Mouse (Mus musculus) forebrain, postnatal 0 days (tissue): Measurements from ENCODE around the gene Ralgapb. TPM values are rescaled to one million over a fixed set of nuclear protein-coding genes. Genes with fewer than 3 reads are reported as not detected.

Source experiments
- ATAC-seq: fragments of 200-750 bp; cut with Nextera tagmentation; 2 replicates; pipeline ENCODE4 v1.8.0; 2017; ENCODE audit warnings: mild to moderate bottlenecking, moderate library complexity
- DNase-seq: peaks from one replicate; pipeline ENCODE4 v3.0.0-alpha.2; 2015
- H3K27ac ChIP-seq: fragments of 300-500 bp; sonication (generic); 2 replicates; pipeline ENCODE4 v1.5.1; 2014; ENCODE audit warnings: low read depth, mild to moderate bottlenecking, antibody characterized with exemption, low read length, moderate library complexity, mixed read lengths
- H3K27me3 ChIP-seq: fragments of 300-500 bp; sonication (generic); 2 replicates; pipeline ENCODE4 v1.6.1; 2014; ENCODE audit warnings: mild to moderate bottlenecking, low read length, mixed read lengths; ENCODE audit not compliant: insufficient read depth
- H3K36me3 ChIP-seq: fragments of 300-500 bp; sonication (generic); 2 replicates; pipeline ENCODE4 v1.6.1; 2014; ENCODE audit warnings: mild to moderate bottlenecking, moderate library complexity; ENCODE audit not compliant: insufficient read depth
- H3K4me1 ChIP-seq: fragments of 300-500 bp; sonication (generic); 2 replicates; pipeline ENCODE4 v1.6.1; 2014; ENCODE audit warnings: antibody characterized with exemption; ENCODE audit not compliant: insufficient read depth
- H3K4me2 ChIP-seq: fragments of 300-500 bp; sonication (generic); 2 replicates; pipeline ENCODE4 v1.6.1; 2014; ENCODE audit warnings: low read depth, mild to moderate bottlenecking, moderate library complexity
- H3K4me3 ChIP-seq: fragments of 300-500 bp; sonication (generic); 2 replicates; pipeline ENCODE4 v1.5.1; 2014; ENCODE audit warnings: low read depth, low read length, mixed read lengths
- H3K9ac ChIP-seq: fragments of 300-500 bp; sonication (generic); 2 replicates; pipeline ENCODE4 v1.6.1; 2014; ENCODE audit warnings: mild to moderate bottlenecking
- H3K9me3 ChIP-seq: fragments of 300-500 bp; sonication (generic); 2 replicates; pipeline ENCODE4 v1.6.1; 2016; ENCODE audit warnings: low read length
- CTCF ChIP-seq: sonication (generic); IDR thresholded peaks from 2 replicates; pipeline ENCODE4 v1.5.1; 2016; ENCODE audit warnings: antibody characterized with exemption, control low read depth, low read depth
- WGBS: fragments of 180-500 bp; shearing (Covaris S2); extraction: QIAGEN DNeasy Blood & Tissue Kit; methylation state at CpG from one replicate; pipeline ENCODE4 v1.1.7; 2014; 5-methylcytosine and 5-hydroxymethylcytosine counted together
- polyA plus RNA-seq: library from polyadenylated mRNA; unstranded; fragments of >200 nt; fragmentation: Nextera tagmentation; extraction: Ambion mirVana; gene quantifications from 2 replicates; pipeline ENCODE4 v1.2.1, GENCODE M21; 2015
- total RNA-seq: library from RNA; depleted of rRNA; stranded (reverse); fragments of >200 nt; gene quantifications from 2 replicates; pipeline ENCODE4 v1.2.3, GENCODE M21; 2014

The Ralgapb gene
- total and polyA plus RNA-seq, 2 experiments from 2014 or later: 16.6 to 55.5 TPM

DNA sequence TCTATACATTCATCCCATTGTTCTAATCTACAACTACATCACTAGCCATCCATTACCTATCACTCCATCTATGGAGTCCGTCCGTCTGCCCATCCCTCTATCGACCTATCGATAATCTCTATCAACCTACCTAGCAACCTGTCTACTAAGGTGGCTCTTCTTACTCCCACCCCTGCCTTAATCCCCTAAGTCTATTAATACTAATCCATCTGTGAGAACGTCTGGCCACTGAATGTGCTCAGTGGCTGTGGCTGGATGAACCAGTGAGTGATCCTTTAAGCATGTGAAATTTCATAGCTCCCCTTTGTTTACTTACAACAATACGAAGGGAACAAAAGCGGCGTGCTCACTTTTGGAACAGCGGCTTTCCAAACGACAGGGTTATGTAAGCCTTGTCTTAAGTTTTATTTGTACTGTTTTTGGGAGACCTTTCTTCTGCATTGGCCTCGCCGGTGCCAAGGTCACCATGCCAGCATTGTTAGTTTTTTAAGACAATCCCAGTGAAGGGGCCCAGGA, 104.2 kb downstream of the Ralgapb start:
- Histone ChIP-seq H3K4me1 (no peaks in the 10 kb centered on the region), H3K36me3 (no peaks in the 10 kb centered on the region), H3K9me3 (no peaks in the 10 kb centered on the region), H3K27ac (no peak overlapping the region), H3K4me3 (no peak overlapping the region), H3K9ac (no peak overlapping the region), H3K4me2 (no peak overlapping the region), H3K27me3 (no peaks in the 10 kb centered on the region)
- no peak for DNase-seq
- no peak for ATAC-seq
- WGBS: 71% methylated on average over 12 of the region's 12 CpGs
- no peak for TF ChIP-seq CTCF

- Histone ChIP-seq H3K27me3 (no peaks in the 10 kb centered on the region), H3K4me2 (no peak overlapping the region), H3K4me3 (no peak overlapping the region), H3K36me3 (no peaks in the 10 kb centered on the region), H3K9me3 (no peaks in the 10 kb centered on the region), H3K4me1 (no peaks in the 10 kb centered on the region), H3K27ac (no peak overlapping the region), H3K9ac (no peak overlapping the region)
- peak; percentile 40 for ATAC-seq
- 57% methylated on average over 6 of the region's 6 CpGs for WGBS
- TF ChIP-seq CTCF: no peak
- no peak for DNase-seq
Observed at GRCm38 (mm10) chr2:158518583-158518982, 108.9 kb downstream of the Ralgapb start.

- Histone ChIP-seq H3K9me3 (no peaks in the 10 kb centered on the region), H3K4me3 (no peak overlapping the region), H3K4me1 (no peaks in the 10 kb centered on the region), H3K27me3 (no peaks in the 10 kb centered on the region), H3K36me3 (no peaks in the 10 kb centered on the region), H3K27ac (no peak overlapping the region), H3K9ac (no peak overlapping the region), H3K4me2 (no peak overlapping the region)
- no peak for TF ChIP-seq CTCF
- DNase-seq (no peak), ATAC-seq (no peak)
- 80% methylated on average over 11 of the region's 11 CpGs for WGBS
Observed at GRCm38 (mm10) chr2:158519071-158519470, 109.4 kb downstream of the Ralgapb start.

DNA sequence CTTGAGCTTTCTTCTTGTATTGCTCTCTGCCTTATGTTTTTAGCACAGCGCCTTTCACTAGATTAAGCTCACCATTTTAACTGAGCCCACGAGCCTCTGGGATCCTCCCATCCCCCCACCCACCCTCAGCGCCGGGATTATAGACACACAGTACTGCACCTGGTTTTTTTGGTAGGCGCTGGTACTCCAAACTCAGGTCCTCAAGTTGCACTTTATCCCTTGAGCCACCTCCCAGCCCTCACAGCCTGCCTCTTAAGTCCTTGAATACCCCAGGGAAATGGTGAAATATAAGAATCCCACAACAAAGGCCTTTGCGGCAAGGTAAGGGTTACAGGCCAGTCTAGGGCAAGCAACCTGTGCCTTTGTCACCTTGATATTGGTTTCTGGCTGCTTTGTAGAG, 110.2 kb downstream of the Ralgapb start:
- WGBS: 78% methylated on average over 6 of the region's 6 CpGs
- no peak overlapping the region for H3K4me2 ChIP-seq
- no peak for ATAC-seq
- H3K4me3 ChIP-seq: no peak overlapping the region
- H3K9me3 ChIP-seq: no peaks in the 10 kb centered on the region
- H3K9ac ChIP-seq: no peak overlapping the region
- no peaks in the 10 kb centered on the region for H3K27me3 ChIP-seq
- H3K36me3 ChIP-seq: no peaks in the 10 kb centered on the region
- no peak overlapping the region for H3K27ac ChIP-seq
- TF ChIP-seq CTCF: no peak
- H3K4me1 ChIP-seq: peaks cover 4% of the 10 kb centered on the region; the same call in 1 of the 2 replicates
- DNase-seq: no peak

DNA sequence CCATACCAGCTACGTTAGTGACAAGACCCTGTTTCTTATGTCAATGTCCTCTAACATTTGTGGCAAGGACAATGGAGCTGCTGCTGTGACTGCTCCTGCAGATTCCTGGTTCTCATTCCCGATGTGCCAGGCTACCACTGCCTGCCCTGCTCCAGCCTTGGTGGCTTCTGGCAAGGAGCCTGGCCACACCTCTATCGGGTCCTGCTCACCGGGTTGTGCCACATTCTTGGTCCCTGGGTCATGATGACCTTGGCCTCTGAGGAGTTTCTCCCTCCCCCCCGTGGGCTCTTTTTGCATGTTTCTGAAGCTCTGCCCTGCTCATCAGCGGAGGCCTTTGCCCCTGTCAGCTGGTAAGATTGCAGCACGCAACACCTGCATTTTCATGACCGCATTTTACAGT, 113.4 kb downstream of the Ralgapb start:
- Histone ChIP-seq H3K9ac (no peak overlapping the region), H3K4me2 (no peak overlapping the region), H3K36me3 (no peaks in the 10 kb centered on the region), H3K4me1 (peaks cover 5% of the 10 kb centered on the region; the same call in 1 of the 2 replicates), H3K27ac (no peak overlapping the region), H3K4me3 (no peak overlapping the region), H3K27me3 (no peaks in the 10 kb centered on the region), H3K9me3 (no peaks in the 10 kb centered on the region)
- 73% methylated on average over 8 of the region's 8 CpGs for WGBS
- no peak for TF ChIP-seq CTCF
- no peak for ATAC-seq
- no peak for DNase-seq

DNA sequence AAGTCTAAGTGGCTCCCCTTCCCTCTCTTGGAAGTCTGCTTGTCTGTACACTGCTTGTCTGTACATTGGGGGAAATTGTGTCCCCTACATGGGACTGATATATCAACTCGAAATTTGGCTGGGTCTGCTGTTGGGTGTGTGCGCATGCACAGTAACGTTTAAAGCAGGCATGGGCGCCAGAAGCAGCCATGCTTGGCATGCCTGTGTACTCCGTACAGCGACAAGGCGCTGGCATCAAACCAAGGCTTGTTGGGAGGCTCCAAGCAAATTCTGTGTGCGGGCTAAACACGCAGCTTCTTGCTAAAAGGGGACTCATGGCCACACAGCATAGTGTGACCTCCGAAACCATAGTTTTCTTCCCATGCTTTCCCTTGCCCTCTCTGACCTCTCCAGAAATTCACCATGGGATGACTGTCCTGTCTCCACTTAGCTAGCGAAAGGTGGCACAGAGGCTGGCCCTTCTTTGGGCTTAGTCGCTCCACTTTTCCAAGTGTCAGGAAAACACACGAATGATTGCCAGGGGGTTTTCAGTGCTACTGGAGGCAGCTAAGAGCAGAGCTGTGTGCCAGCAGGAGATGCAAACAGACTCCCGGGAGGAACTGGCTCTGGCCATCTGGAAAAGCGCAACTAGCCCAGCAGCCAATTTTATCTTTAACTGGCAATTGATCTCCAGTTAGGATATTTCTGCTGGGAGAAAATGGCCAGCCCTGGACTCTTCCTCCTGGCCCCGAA, 114.6 kb downstream of the Ralgapb start:
- WGBS: 49% methylated on average over 16 of the region's 16 CpGs
- Histone ChIP-seq H3K4me3 (no peak overlapping the region), H3K9me3 (no peaks in the 10 kb centered on the region), H3K9ac (no peak overlapping the region), H3K36me3 (no peaks in the 10 kb centered on the region), H3K27me3 (no peaks in the 10 kb centered on the region), H3K4me1 (peaks cover 5% of the 10 kb centered on the region; the same call in 1 of the 2 replicates), H3K4me2 (peak overlapping the region; percentile 27), H3K27ac (no peak overlapping the region; the same call in 1 of the 2 replicates)
- DNase-seq: peak; percentile 87
- no peak for TF ChIP-seq CTCF
- ATAC-seq: peak; percentile 90

DNA sequence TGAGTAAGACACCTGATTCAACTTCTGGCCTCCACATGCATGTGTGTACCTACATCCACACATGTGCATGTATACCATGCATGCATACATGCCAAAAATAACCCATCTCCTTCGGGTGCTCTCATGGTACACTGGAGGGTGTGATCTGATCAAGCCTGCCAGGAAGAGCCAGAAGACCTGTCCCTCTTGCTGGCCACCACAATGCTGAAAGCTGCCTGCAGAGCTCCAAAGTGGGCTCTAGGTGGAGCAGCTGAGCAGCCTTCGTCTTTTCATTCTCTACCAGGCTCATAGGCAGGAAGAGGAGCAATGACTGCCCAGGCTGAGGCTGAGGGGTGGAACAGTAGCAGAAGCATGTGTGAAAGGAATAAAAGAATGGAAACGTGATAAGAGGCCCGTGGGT, 124.4 kb downstream of the Ralgapb start:
- no peak overlapping the region for H3K4me3 ChIP-seq
- 0 out of 2 replicates have a peak, but pooled peaks cover 4% of the 10 kb centered on the region for H3K9me3 ChIP-seq
- peak; percentile 85 for DNase-seq
- 4% methylated on average over 4 of the region's 4 CpGs for WGBS
- ATAC-seq: peak; percentile 82
- H3K27ac ChIP-seq: no peak overlapping the region
- TF ChIP-seq CTCF: peak; percentile 92
- H3K4me1 ChIP-seq: no peaks in the 10 kb centered on the region
- H3K36me3 ChIP-seq: no peaks in the 10 kb centered on the region
- H3K4me2 ChIP-seq: no peak overlapping the region
- H3K9ac ChIP-seq: no peak overlapping the region
- no peaks in the 10 kb centered on the region for H3K27me3 ChIP-seq
